Mouse (Mus musculus) ES-E14 (cell line): ENCODE results near the gene Tgif2. TPM values are rescaled to one million over a fixed set of nuclear protein-coding genes. Genes with fewer than 3 reads are reported as not detected.
"Not testable (repeated sequence)": the region's sequence is repeated elsewhere in the genome, so short reads cannot be mapped to it uniquely, and the experiment has no call there.

Source experiments
- DNase-seq: peaks from one replicate; pipeline ENCODE4 v3.0.0-alpha.2; 2013; ENCODE audit warnings: low read depth, low spot score
- H3K27ac ChIP-seq: 2 replicates; pipeline ENCODE4 v1.5.1; 2012; ENCODE audit warnings: low read depth, mild to moderate bottlenecking, low read length, moderate library complexity, mixed read lengths; ENCODE audit not compliant: poor library complexity, insufficient read depth, severe bottlenecking
- H3K36me3 ChIP-seq: 2 replicates; pipeline ENCODE4 v1.6.1; 2012; ENCODE audit warnings: mild to moderate bottlenecking, low read length, moderate library complexity, mixed read lengths; ENCODE audit not compliant: control insufficient read depth, poor library complexity, insufficient read depth, severe bottlenecking
- H3K4me1 ChIP-seq, 2 experiments: fragments of 150-350 bp in 1 of 2; sonication (generic) in 1 of 2; 2 replicates each; pipeline ENCODE4 v1.6.1; 2012; ENCODE audit warnings: low read length in 2 of 2, mild to moderate bottlenecking in 1 of 2, mixed read lengths in 1 of 2; ENCODE audit not compliant: control insufficient read depth in 2 of 2, insufficient read depth in 2 of 2, poor library complexity in 1 of 2
- H3K4me3 ChIP-seq, 2 experiments: fragments of 150-350 bp in 1 of 2; sonication (generic) in 1 of 2; 2 replicates each; pipeline ENCODE4 v1.5.1; 2012; ENCODE audit warnings: low read length in 2 of 2, low read depth in 1 of 2, mild to moderate bottlenecking in 1 of 2, mixed read lengths in 1 of 2; ENCODE audit not compliant: insufficient read depth in 1 of 2, poor library complexity in 1 of 2, severe bottlenecking in 1 of 2
- H3K9ac ChIP-seq: 2 replicates; pipeline ENCODE4 v1.6.1; 2012; ENCODE audit warnings: low read depth, mild to moderate bottlenecking, low read length, mixed read lengths; ENCODE audit not compliant: poor library complexity, insufficient read depth, severe bottlenecking
- H3K9me3 ChIP-seq: fragments of 150-350 bp; sonication (generic); 2 replicates; pipeline ENCODE4 v1.6.1; 2012; ENCODE audit warnings: low read depth, mild to moderate bottlenecking, low read length; ENCODE audit not compliant: control insufficient read depth, insufficient read depth
- CHD2 ChIP-seq: IDR thresholded peaks from 2 replicates; pipeline ENCODE4 v1.6.1; 2014; ENCODE audit warnings: mild to moderate bottlenecking, low read depth, low read length, inconsistent platforms
- HCFC1 ChIP-seq: IDR thresholded peaks from 2 replicates; pipeline ENCODE4 v1.6.1; 2012; ENCODE audit warnings: low read length, inconsistent platforms, borderline replicate concordance; ENCODE audit not compliant: insufficient read depth
- MAFK ChIP-seq: IDR thresholded peaks from 2 replicates; pipeline ENCODE4 v1.6.1; 2014; ENCODE audit warnings: mild to moderate bottlenecking, low read depth, low read length, inconsistent platforms; ENCODE audit not compliant: insufficient read depth
- ZC3H11A ChIP-seq: IDR thresholded peaks from 2 replicates; pipeline ENCODE4 v1.6.1; 2012; ENCODE audit warnings: low read depth, mild to moderate bottlenecking, inconsistent platforms, low read length, borderline replicate concordance
- ZNF384 ChIP-seq: IDR thresholded peaks from 2 replicates; pipeline ENCODE4 v1.6.1; 2012; ENCODE audit warnings: low read depth, low read length, inconsistent platforms
- in situ Hi-C, 2 experiments: fragments of 600-800 bp; cut with MboI; formaldehyde crosslinking; loops; one replicate each; pipeline ENCODE4 v1.15.1; 2025; ENCODE audit warnings: low sequenced_read_pairs in 2 of 2, inconsistent platforms in 1 of 2; ENCODE audit not compliant: unreplicated experiment in 2 of 2
- total RNA-seq: library from RNA; depleted of rRNA; stranded (reverse); fragments of 300-350 nt; gene quantifications from 2 replicates; pipeline ENCODE4 v1.2.3, GENCODE M21; 2012

The Tgif2 gene
- total RNA-seq, 1 experiment, result 32.2 TPM

GRCm38 (mm10) chr2:156877726-156878125 is 37.9 kb downstream of the Tgif2 start:
- TF ChIP-seq HCFC1 (no peak), ZC3H11A (no peak), CHD2 (no peak), MAFK (no peak), ZNF384 (no peak)
- H3K36me3 ChIP-seq, result peaks cover 11% of the 10 kb centered on the region
- no peaks in the 10 kb centered on the region for H3K9me3 ChIP-seq
- H3K9ac ChIP-seq, result no peak overlapping the region
- H3K4me1 ChIP-seq, result peaks cover 0 to 4% of the 10 kb centered on the region in 2 experiments; a peak in 1 of 4 replicates
- H3K27ac ChIP-seq, result no peak overlapping the region
- no peak for DNase-seq
- no peak overlapping the region for H3K4me3 ChIP-seq
- in situ Hi-C loops, result no loop called here

- H3K36me3 ChIP-seq, result no peaks in the 10 kb centered on the region
- H3K4me3 ChIP-seq, result no peak overlapping the region
- TF ChIP-seq HCFC1 (no peak), ZNF384 (no peak), CHD2 (no peak), MAFK (no peak)
- H3K4me1 ChIP-seq, result peaks cover 0 to 5% of the 10 kb centered on the region in 2 experiments; a peak in 1 of 4 replicates
- no peak for DNase-seq
- H3K27ac ChIP-seq, result no peak overlapping the region
- in situ Hi-C loops, result no loop called here
- no peak overlapping the region for H3K9ac ChIP-seq
- H3K9me3 ChIP-seq, result no peaks in the 10 kb centered on the region
Observed at GRCm38 (mm10) chr2:156879541-156879940, 39.7 kb downstream of the Tgif2 start.

- Histone ChIP-seq H3K9ac (no peak overlapping the region; the same call in 1 of the 2 replicates), H3K27ac (no peak overlapping the region), H3K9me3 (no peaks in the 10 kb centered on the region), H3K4me1 (peaks cover 0 to 5% of the 10 kb centered on the region in 2 experiments; a peak in 1 of 4 replicates), H3K4me3 (no peak overlapping the region), H3K36me3 (no peaks in the 10 kb centered on the region)
- in situ Hi-C loops, result no loop called here
- TF ChIP-seq ZC3H11A (no peak), MAFK (no peak), HCFC1 (no peak), ZNF384 (no peak), CHD2 (no peak)
- DNase-seq, result no peak
Observed at GRCm38 (mm10) chr2:156882431-156883001, 42.7 kb downstream of the Tgif2 start.

- in situ Hi-C loops, result no loop called here
- DNase-seq, result no peak
- Histone ChIP-seq H3K27ac (no peak overlapping the region), H3K9ac (no peak overlapping the region), H3K9me3 (no peaks in the 10 kb centered on the region), H3K4me3 (no peak overlapping the region), H3K4me1 (peaks cover 0 to 5% of the 10 kb centered on the region in 2 experiments; a peak in 1 of 4 replicates), H3K36me3 (no peaks in the 10 kb centered on the region)
- TF ChIP-seq CHD2 (no peak), ZNF384 (no peak), HCFC1 (no peak), ZC3H11A (no peak), MAFK (no peak)
Observed at GRCm38 (mm10) chr2:156884396-156885211, 44.8 kb downstream of the Tgif2 start.

- H3K36me3 ChIP-seq, H3K4me3 ChIP-seq, H3K9me3 ChIP-seq, H3K27ac ChIP-seq, H3K9ac ChIP-seq, H3K4me1 ChIP-seq, in situ Hi-C loops, DNase-seq: not testable (repeated sequence)
Observed at GRCm38 (mm10) chr2:156885666-156886065, 45.9 kb downstream of the Tgif2 start.
